Mouse (Mus musculus) ES-E14 (cell line): Measurements from ENCODE around the gene Kansl1l.

Source experiments
- CHD2 ChIP-seq: IDR thresholded peaks from 2 replicates; pipeline ENCODE4 v1.6.1; 2014; ENCODE audit warnings: mild to moderate bottlenecking, low read depth, low read length, inconsistent platforms
- MAFK ChIP-seq: IDR thresholded peaks from 2 replicates; pipeline ENCODE4 v1.6.1; 2014; ENCODE audit warnings: mild to moderate bottlenecking, low read depth, low read length, inconsistent platforms; ENCODE audit not compliant: insufficient read depth
- ZC3H11A ChIP-seq: IDR thresholded peaks from 2 replicates; pipeline ENCODE4 v1.6.1; 2012; ENCODE audit warnings: low read depth, mild to moderate bottlenecking, inconsistent platforms, low read length, borderline replicate concordance

- no peak for TF ChIP-seq CHD2
- TF ChIP-seq MAFK: no peak
- TF ChIP-seq ZC3H11A: no peak
Measured at GRCm38 (mm10) chr1:66701576-66701940, 115.8 kb downstream of the Kansl1l start.
